Mouse (Mus musculus) cerebellum, postnatal 4 days (tissue): ENCODE results near the gene Zfp281.

ENCODE experiments used
- DNase-seq, 2 experiments: peaks; one replicate each; pipeline ENCODE4 v3.0.0; 2022; ENCODE audit warnings: low spot score in 2 of 2, mixed read lengths in 1 of 2

Zfp281 gene

DNA sequence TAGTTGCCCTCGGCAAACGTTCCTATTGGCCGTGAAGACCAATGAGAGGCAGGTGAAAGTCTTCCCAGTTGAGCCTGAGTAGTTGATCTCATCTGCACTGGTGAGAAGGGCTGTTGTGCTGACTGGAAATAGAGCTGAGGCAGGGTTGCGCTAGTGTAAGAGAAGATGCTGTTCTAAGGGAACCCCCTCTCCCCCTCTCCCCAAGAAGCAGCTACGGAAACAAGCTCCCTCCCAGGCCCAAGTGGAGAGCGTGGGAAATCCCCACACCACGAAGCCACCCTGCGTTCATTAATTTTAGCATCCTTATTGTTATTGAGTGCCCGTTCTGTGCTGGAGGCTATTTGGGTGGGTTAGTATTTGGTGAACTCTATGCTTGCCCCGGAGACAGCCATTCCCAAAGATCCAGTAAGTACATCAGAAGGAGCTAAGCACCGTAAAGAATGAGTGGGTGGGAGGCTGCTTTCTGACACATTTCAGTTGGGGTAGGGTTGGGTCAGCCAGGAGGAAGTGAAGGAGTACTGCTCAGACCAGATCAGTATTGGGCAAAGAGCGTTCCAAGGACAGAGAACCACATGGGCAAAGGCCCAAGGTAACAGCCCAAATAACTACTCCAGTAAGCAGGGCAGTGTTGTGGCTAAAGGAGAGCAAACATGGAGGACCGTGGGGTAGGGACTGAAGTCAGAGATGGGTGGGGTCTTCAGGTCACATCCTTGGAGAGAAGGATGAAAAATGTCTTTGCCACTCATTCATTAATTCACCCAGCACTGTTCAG, 33.9 kb downstream of the Zfp281 start:
- DNase-seq, result no peak

DNA sequence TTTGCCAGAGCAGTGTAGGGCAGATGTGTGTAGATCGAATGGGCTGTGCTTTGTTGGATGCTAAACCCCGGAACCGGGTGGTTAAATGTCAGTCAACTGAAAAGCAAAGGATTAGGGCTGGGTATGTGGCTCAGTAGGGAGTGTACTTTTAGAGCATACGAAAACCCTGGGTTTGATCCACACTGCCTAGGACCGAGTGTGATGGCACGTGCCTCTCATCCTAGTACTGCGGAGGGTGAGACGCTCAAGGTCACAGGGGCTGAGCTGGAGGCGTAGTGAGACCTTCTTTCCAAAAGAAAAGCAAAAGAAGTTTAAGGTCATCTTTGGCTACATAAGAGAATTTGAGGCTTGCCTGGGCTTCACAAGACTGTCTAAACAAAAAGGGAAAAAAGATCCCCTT, 34.6 kb downstream of the Zfp281 start:
- no peak for DNase-seq

DNA sequence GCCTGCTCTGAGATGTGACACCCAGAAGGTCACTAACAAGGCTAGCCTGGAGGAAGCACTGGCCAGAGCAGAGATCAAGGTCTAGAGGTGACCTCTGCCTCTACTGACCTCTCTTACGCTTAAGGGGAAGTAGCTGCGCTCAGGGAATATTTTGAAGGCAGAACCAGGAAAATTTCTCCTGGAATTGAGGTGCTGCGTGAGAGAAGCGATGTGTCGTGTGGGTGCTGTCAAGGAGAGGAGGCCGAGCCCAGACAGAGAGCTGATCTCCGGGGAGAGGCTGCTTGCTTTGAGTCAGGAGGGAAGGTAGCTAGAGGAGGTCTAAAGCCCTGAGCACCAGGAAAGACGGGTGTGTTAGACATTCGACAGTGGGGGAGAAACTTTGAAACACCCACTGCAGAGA, 35.2 kb downstream of the Zfp281 start:
- DNase-seq, result no peak

DNA sequence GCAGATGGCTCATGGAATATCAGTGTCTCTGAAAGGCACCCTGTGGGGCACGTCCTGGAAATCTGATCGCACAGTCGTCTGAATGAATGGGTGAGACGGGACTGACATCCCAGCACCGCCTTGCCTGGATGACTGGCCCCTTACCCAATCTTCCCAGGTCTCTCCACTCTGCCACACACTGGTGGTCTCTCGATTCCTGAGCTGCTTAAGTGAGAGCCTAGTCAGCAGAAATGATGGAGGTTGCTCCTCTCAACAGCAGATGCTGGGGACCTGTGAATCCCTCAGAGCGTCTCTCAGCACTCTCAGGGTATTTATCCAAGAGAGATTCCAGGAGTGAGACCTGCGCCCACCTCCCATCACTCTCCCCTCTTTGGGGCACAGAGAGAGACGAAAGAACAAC, 36.8 kb downstream of the Zfp281 start:
- no peak for DNase-seq

DNA sequence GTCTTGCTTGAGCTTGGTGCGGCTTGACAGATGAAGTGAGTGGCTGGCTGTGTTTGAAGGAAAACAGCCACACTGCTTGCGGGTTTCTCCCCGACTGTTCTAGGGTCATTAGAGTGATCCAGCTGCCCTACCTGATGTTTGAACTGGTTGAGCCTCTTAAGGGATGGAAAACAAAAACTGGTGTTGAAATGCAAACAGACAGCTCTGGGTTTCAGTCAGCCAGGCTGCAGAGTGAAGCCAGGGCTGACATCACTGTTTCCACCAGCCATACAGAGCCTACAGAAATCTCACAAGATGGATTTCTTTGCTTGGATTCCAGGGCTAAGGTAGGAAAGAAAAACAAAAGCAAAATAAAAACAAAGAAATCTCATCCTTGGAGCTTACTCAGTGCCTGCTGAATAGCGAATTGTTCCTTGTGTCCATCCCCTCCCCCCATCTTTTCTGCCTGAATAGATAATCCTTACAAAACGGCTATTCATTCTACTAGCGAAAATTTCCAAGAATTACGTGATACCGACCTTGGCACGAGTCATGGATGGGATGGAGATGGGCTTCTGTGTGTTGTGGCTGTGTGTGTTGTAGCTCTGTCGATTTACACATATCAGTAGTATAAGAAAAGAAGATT, 37.4 kb downstream of the Zfp281 start:
- no peak for DNase-seq

DNA sequence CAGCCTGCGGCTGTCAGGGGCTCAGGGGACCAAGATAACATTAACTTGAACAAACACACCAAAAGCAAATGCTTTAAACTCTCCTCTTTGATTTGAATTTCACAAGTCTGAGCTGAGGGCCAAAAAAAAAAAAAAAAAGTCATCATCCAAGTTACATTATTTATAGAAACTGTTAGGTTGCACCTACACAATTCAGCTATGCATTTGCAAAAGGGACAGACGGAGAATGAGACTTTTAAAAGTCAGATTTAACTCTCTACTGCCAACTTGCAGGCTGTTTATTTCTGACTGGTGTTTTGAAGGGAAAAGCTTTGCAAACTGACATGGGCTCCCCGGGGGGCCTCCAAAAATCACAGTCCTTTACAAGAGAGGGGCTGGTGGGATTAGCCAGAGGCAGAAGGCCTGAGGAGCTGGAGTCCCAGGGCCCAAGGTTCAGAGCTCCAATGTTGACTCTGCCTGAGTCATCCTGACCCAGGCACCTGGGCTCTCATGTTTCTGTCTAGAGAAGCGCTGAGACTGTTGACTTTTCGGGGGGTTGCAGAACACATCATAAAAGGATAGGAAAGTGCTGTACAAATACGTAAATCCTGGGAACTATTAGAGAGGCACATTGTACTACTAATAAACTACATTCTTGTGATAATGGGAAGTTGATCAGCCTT, 40.4 kb downstream of the Zfp281 start:
- no peak for DNase-seq

DNA sequence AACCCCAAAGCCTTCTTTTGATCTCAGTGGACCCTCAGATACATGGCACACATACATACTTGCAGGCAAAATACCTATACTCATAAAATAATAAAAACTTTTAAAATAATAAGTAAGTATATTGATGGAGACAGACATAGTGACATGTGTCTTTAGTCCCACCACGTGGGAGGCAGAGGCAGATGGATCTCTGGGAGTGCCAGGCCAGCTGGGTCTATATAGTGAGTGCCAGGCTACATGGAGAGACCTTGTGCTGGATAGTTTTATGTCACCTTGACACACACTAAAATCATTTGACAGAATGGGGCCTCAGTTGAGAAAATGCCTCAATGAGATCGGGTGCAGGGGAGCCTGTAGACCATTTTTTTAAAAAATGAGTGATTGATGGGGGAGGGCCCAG, 41.8 kb downstream of the Zfp281 start:
- DNase-seq, result no peak

DNA sequence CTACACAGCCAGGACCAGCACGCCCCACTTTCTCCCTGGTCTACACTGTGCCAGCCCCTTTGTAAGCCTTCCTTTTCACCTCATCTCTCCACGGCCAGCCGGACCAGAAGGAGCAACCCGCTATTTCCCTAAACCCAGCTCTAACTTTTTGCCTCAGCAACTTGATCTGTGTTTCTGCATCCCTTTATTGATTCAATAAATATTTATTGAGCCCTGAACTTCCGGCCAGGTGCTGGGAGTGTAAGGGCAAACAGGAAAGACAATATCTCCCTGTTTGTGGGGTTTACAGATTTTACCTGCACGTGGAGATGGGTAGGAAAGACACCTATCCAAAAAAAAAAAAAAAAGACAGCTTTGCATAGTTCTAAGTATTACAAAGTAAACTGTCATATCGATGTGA, 45.2 kb downstream of the Zfp281 start:
- no peak for DNase-seq

DNA sequence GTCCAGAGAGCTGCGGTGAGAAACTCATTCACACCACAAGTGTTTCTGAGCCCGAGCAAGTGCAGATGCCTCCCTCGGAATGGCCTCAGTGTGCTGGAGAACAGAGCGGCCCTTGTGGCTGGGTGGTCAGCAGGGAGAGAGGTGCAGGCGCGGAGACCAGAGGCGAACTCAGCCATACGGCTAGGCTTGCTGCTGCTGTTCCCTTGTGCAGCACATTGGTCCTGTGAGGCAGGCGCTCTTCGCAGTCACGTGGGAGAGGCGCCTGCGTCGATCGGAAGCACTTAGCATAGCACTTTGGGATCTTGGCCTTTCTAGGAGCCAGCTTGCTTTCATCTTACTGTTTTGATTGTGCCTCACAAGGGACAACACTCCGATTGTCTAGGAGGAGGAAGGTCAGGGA, 45.7 kb downstream of the Zfp281 start:
- DNase-seq, result no peak

DNA sequence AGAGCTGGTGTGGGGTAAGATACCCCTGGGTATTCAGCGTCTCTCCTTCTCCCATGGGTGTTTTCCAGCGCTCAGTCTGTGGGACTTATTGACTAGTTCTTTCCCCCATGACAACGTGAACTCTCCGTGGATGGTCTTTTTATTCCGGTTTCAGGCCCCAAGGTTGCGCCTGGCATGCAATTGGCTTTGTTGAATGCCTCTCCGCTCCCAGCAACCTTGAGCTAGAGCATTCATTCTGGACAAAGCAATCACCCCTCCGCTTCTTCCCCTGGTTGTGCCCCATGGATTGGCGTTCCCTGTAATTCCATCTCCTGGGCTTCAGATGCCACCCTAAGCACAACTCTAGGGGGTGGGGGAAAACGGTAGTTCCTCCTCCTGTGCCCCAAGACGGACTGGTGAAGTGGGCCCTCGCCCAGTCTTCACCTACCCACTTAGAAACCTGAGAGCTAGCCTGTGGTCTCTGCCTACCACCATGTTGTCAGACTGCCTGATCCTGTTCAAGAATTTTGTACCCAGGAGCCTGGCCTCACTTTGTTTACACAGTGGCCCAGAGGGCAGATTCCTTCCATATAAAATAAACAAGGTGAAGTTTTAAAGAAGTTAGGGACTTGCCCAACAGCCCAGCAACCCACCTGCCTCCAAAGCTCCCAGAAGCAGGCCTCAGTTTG, 47.2 kb downstream of the Zfp281 start:
- no peak for DNase-seq

DNA sequence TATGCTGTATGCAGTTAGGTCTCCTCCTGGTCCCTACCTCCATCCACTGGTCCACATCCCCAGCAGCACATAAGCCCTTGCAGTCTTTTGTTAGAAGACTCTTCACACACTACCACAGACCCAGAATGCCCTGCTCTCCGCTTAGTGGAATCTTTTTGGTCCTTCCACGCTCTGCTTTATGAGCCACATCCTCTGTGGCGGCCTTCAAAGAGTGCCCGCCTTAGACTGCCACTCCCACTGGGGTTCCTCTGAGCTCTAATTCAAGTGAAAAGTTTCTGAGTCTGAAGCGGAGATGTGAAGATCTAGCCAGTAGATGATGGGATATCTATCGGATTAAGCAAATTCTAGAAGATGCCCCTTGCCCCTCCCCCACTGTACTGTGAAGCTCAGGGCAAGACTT, 47.9 kb downstream of the Zfp281 start:
- DNase-seq, result no peak

DNA sequence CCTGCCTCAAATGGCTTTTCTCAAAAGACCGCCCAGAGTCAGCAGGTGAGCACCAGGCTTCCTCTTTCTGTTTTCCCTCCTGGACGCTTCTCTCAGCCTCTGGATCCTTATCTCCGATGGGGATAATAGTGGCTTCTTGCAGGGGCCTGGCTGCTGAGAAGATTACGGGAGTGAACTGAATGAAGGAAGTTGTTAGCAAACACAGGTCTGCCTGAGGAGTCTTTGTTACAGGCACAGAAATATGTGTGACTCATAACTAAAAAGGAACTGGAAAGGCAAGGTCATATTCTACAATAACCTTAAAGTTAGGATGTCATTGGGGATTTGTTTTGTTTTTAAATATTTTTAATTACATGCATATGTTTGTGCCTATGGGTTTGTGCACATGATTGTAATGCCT, 48.6 kb downstream of the Zfp281 start:
- no peak for DNase-seq

DNA sequence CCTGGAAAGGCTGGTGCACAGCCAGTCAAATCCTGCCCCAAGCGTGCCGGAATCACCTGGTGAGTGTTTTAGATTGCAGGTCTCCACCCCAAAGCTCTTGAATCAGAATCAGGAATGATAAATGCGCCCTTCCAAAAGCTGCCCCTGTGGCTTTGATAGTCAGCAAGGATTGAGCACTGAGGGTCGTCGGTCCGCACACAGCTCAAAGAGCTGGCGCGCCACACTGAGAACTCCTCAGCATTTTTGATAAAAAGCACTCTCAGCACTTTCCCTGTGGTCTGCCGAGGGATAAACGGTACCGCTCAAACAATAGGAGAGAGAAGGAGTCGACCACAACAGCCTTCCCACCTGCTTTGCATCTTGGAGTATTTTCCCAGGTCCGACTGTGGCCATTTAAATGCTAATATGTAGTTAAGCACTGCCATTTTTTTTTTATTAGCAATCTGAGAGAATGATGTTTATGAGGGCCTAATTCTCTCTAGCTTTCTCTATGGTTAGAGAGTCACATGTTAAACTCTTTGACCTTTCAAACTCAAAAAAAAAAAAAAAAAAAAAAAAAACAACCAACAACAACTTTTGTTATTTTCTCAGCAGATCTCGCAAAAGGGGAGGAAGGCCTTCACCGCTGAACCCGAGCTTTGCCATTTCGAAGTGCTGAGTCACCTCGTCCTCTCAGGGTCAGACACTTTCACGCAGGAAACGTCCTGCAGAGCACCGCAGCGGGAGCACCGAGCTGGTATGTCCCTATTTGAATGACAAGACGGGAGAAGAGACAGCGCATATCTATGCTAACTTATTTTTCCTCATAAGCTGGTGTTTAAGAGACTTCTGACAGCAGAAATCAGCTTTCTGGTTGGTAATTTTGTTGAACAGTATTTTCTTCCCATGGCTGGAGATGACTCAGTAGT, 50.1 kb downstream of the Zfp281 start:
- DNase-seq, result no peak

DNA sequence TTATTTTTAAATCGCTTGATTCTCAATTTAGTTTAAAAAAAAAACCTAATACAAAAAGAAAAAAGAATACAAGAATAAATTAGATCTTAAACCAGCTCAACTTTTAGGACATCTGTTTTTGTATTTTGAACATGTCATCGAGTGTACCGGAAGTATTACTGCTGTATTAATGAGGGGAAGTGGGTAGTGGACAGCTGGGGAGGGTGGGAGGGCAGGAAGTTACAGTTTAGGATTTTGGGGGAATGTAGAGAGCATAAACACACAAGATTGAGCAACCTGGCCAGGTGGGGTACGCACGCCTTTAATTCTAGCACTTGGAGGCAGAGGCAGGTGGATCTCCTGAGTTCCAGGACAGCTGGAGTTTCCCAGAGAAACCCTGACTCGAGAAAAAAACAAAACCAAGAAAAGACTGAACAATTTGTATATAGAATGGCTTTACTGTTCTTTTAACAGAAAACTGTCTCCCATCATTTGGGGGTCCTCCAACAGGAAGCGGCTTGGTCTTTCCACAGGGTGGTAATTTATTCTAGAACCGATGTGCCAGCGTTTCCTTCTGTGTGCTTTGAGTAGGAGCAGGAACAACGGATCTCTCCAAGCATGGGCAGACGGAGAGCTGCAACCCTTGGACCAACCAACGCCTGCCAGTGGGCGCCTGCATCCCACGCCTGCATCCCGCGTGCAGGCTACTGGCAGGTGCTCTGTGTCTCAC, 51.2 kb downstream of the Zfp281 start:
- no peak for DNase-seq

DNA sequence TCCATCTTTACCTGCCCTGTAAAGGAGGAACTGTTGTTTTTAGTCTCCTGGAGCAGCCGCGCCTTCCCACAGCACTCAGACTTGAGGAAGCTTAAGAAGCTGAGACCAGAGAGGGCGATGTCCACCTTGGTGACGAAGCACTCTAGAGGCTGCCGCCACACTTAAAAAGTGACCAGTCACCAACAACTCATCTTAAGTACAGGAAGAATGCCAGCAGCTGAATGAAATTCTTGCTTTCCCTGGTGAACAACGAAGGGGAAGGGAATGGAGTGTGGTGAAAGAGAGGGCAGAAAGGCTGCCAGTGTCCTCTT, 51.7 kb downstream of the Zfp281 start:
- DNase-seq, result no peak

DNA sequence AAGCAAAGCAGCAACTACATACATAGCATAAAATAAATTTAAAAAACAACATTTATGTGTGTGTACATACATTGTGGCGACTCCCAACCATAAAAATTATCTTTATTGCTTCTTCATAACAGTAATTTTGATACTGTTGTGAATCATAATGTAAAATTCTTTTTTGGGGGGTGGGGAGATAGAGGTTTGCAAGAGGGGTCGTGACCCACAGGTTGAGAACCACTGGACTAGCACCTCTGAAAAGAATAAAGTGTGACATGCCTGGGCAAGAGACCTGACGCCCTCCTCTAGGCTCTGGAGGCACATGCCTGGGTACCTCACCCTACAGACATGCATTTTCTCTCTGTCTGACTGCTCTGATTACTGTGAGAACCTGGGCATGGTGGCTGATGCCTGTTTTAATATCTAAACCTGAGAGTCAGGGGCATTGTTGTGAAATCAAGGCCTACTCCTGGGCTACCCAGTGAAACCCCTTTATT, 53.2 kb downstream of the Zfp281 start:
- DNase-seq, result no peak

DNA sequence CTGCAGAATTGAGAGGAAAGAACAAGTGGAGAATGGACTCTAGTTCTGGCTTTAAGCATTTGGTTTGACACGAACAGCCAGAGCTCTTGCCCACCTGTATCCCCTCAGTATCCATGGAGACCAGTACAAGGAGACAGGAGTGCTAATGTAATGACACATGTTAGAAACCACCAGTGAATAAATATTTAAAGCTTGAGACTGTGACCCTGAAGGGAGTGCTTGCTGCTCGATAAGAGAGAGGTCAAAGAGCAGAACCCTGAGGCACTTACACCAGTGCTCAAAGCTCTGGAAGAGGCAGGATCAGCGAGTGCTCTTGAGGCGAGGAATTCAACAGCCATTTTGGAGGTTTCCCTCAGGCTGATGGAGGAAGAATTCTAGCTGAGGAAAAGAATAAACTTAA, 54.1 kb downstream of the Zfp281 start:
- no peak for DNase-seq
